In the genomic region with DNA sequence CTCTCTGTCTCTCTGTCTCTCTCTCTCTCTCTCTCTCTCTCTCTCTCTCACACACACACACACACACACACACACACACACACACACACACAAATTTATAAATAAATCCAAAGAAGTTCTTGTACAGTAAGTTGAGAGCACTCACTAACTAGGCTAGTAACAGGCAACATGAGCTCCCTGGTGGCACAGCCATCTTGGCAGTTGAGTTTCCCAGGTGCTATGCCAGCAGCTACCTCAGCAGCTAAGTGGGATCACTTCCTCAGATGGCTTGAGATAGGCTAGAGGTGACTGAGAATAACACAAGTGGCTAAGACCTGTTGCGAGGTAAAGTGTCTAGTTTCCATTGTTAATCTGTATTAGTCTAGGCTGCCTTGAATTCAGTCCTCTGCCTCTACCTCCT, we compare ENCODE assay signal across 36 mouse cellular contexts. TPM values are rescaled to one million over a fixed set of nuclear protein-coding genes. Genes with fewer than 3 reads are reported as not detected.
"Had no signal": no experiment of that assay in that cellular context is flagged by ENCODE, and none has a peak within 500 bp of the region (broad histone marks: within the 10 kb centered on the region; RNA-seq: fewer than 3 reads in every experiment).

No protein-coding gene starts in this region.

- DNase-seq: heart, adult 2 months; layer of hippocampus, adult 9-11 months; layer of hippocampus, postnatal 36 days had no signal

- H3K9ac ChIP-seq: heart, embryonic 13.5 days; heart, embryonic 15.5 days; hindbrain, embryonic 12.5 days; hindbrain, embryonic 14.5 days; intestine, embryonic 15.5 days; kidney, embryonic 15.5 days; limb, embryonic 13.5 days; limb, embryonic 15.5 days; liver, embryonic 12.5 days; liver, embryonic 14.5 days had no signal

- ATAC-seq: hindbrain, embryonic 16.5 days; inflammation-experienced regulatory T-cells, adult 6 months; intestine, embryonic 15.5 days; intestine, postnatal 0 days; liver, embryonic 12.5 days had no signal

- H3K4me3 ChIP-seq: heart, adult 2 months; heart, embryonic 13.5 days; heart, embryonic 15.5 days; hindbrain, embryonic 10.5 days; hindbrain, embryonic 12.5 days; intestine, embryonic 15.5 days; kidney, embryonic 15.5 days; limb, embryonic 13.5 days; limb, embryonic 15.5 days; liver, embryonic 12.5 days had no signal

- H3K27me3 ChIP-seq: heart, embryonic 13.5 days; heart, embryonic 15.5 days; hindbrain, embryonic 12.5 days; intestine, embryonic 15.5 days; kidney, embryonic 15.5 days; limb, embryonic 13.5 days; limb, embryonic 15.5 days; liver, embryonic 12.5 days had no signal

- H3K9me3 ChIP-seq: heart, embryonic 13.5 days; heart, embryonic 15.5 days; hindbrain, embryonic 10.5 days; hindbrain, embryonic 12.5 days; intestine, embryonic 15.5 days; kidney, embryonic 15.5 days; limb, embryonic 13.5 days; limb, embryonic 15.5 days; liver, embryonic 12.5 days had no signal

- H3K27ac ChIP-seq: heart, adult 2 months; heart, embryonic 13.5 days; heart, embryonic 15.5 days; hindbrain, embryonic 10.5 days; hindbrain, embryonic 12.5 days; hindbrain, embryonic 14.5 days; intestine, embryonic 15.5 days; kidney, embryonic 15.5 days; kidney, postnatal 0 days; limb, embryonic 13.5 days; limb, embryonic 15.5 days; liver, embryonic 12.5 days; liver, embryonic 14.5 days had no signal

- H3K4me2 ChIP-seq: heart, embryonic 11.5 days; heart, embryonic 13.5 days; heart, embryonic 15.5 days; hindbrain, embryonic 12.5 days; hindbrain, embryonic 14.5 days; intestine, embryonic 15.5 days; kidney, embryonic 15.5 days; limb, embryonic 13.5 days; limb, embryonic 15.5 days; liver, embryonic 12.5 days had no signal

RNA-seq across cellular contexts. Expression of a gene that starts 49.8 kb away (rescaled TPM):
- total RNA-seq: gastrocnemius, postnatal 36 days; granulocyte monocyte progenitor cell, adult 5-6 weeks; heart, adult 2 months; heart, postnatal 25 days; heart, postnatal 4 days; liver, adult 2 months had no signal
- polyA plus RNA-seq: heart, embryonic 11.5 days; heart, embryonic 13.5 days; heart, postnatal 0 days; inflammation-experienced regulatory T-cells, adult 6 months; intestine, embryonic 15.5 days; intestine, postnatal 0 days; kidney, embryonic 15.5 days; kidney, postnatal 0 days; large intestine, adult 2 months; limb, embryonic 11.5 days; limb, embryonic 13.5 days; limb, embryonic 15.5 days; liver, adult 2 months; liver, embryonic 12.5 days; liver, embryonic 14.5 days; liver, embryonic 16.5 days had no signal

RNA-seq across cellular contexts. Expression of a gene that starts 50.0 kb away (rescaled TPM):
- total RNA-seq: gastrocnemius, postnatal 36 days; granulocyte monocyte progenitor cell, adult 5-6 weeks; heart, adult 2 months; heart, postnatal 25 days; heart, postnatal 4 days; layer of hippocampus, adult 18-20 months; layer of hippocampus, adult 8-10 months; layer of hippocampus, postnatal 14 days; layer of hippocampus, postnatal 36 days; left cerebral cortex, adult 18-20 months; left cerebral cortex, adult 8-10 months; left cerebral cortex, postnatal 10 days; left cerebral cortex, postnatal 25 days; left cerebral cortex, postnatal 4 days; liver, adult 2 months had no signal
- polyA plus RNA-seq: heart, adult 2 months; heart, embryonic 11.5 days; heart, embryonic 13.5 days; heart, embryonic 15.5 days; heart, postnatal 0 days; hindbrain, embryonic 10.5 days; hindbrain, embryonic 12.5 days; hindbrain, embryonic 14.5 days; hindbrain, embryonic 16.5 days; inflammation-experienced regulatory T-cells, adult 6 months; intestine, embryonic 15.5 days; intestine, postnatal 0 days; kidney, embryonic 15.5 days; kidney, postnatal 0 days; large intestine, adult 2 months; limb, embryonic 11.5 days; limb, embryonic 13.5 days; limb, embryonic 15.5 days; liver, adult 2 months; liver, embryonic 12.5 days; liver, embryonic 14.5 days; liver, embryonic 16.5 days had no signal
